ENCODE assay signal across 9 mouse cellular contexts in the genomic region with DNA sequence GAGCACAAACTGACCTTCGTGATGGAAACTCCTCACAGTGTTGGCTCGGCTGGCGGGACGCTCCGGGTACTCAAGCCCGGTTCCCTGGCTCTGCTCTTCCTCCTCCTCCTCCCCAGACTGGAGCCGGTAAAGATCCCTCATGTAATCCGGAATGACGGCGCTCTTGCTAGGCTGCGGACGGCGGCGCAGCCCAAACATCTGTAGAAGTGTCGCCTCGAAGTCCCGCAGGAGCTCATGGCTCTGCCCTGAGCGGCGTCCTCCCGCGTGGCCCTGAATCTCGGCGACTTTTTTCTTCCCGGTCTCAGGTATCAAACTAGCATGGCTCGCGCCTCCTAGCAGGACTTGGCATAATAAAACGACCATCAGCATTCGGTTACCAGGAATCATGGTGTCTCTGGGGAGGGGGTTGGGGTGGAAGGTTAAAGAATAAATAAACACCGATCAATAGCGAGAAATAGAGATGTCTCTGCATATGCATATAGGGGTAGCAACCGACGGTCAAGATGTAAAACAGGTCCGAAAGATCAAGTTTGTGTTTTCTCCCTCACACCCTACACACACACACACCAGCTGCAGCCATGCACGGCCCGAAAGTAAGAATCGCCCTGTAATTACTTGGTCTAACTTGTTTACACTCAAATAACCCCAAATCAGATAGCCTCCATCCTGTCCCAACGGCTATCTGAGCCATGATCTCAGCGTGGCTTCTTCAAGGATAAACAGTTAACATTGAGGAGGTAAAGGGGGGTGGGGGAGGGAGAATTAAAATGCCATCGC. TPM values are rescaled to one million over a fixed set of nuclear protein-coding genes. Genes with fewer than 3 reads are reported as not detected.
DNase-seq lines count a peak whose midpoint lies in the region; ATAC-seq and TF ChIP-seq lines count a peak whose summit lies in the region.
"Had no signal": no experiment of that assay in that cellular context is flagged by ENCODE, and none has a peak within 500 bp of the region (broad histone marks: within the 10 kb centered on the region; RNA-seq: fewer than 3 reads in every experiment).

No protein-coding gene starts in this region.

- no peaks in the 10 kb centered on the region for H3K9me3 ChIP-seq in heart, embryonic 15.5 days (replicated peaks)
- H3K9me3 ChIP-seq in limb, embryonic 11.5 days (ENCODE audit: control insufficient read depth, low read length), result no peaks in the 10 kb centered on the region
- no peaks in the 10 kb centered on the region for H3K9me3 ChIP-seq in neural tube, embryonic 13.5 days

- H3K4me3 ChIP-seq in spleen, adult 2 months (ENCODE audit: extremely low read depth, insufficient read depth, insufficient read length), result peak overlapping the region; percentile 35
- H3K4me3 ChIP-seq in heart, embryonic 15.5 days, result peak overlapping the region; percentile 70
- H3K4me3 ChIP-seq in limb, embryonic 11.5 days (ENCODE audit: low read depth, low read length), result peak overlapping the region; percentile 37
- peak overlapping the region; percentile 56 for H3K4me3 ChIP-seq in neural tube, embryonic 13.5 days

- WGBS in spleen, adult 2 months, result 5% methylated on average over 39 of the region's 39 CpGs
- WGBS in heart, embryonic 15.5 days, result under 1% methylated on average over 39 of the region's 39 CpGs
- under 1% methylated on average over 39 of the region's 39 CpGs for WGBS in limb, embryonic 11.5 days
- WGBS in neural tube, embryonic 13.5 days, result under 1% methylated on average over 39 of the region's 39 CpGs

- H3K4me2 ChIP-seq in heart, embryonic 15.5 days, result peak overlapping the region; percentile 82
- H3K4me2 ChIP-seq in limb, embryonic 11.5 days (ENCODE audit: low read depth, severe bottlenecking), result peak overlapping the region; percentile 82
- H3K4me2 ChIP-seq in neural tube, embryonic 13.5 days, result peak overlapping the region; percentile 85

- peaks cover 18% of the 10 kb centered on the region for H3K27me3 ChIP-seq in spleen, adult 2 months (ENCODE audit: control insufficient read depth, insufficient read depth, low read length)
- H3K27me3 ChIP-seq in heart, embryonic 15.5 days, result peaks cover 22% of the 10 kb centered on the region
- H3K27me3 ChIP-seq in limb, embryonic 11.5 days (ENCODE audit: control insufficient read depth, insufficient read depth, low read length), result peaks cover 3% of the 10 kb centered on the region; the same call in 1 of the 2 replicates
- H3K27me3 ChIP-seq in neural tube, embryonic 13.5 days, result peaks cover 95% of the 10 kb centered on the region

- peak overlapping the region; percentile 54 for H3K9ac ChIP-seq in heart, embryonic 15.5 days
- peak overlapping the region; percentile 64 for H3K9ac ChIP-seq in limb, embryonic 11.5 days (ENCODE audit: low read length)
- peak overlapping the region; percentile 60 for H3K9ac ChIP-seq in neural tube, embryonic 13.5 days

- H3K27ac ChIP-seq in spleen, adult 2 months (ENCODE audit: insufficient read depth, low read length), result no peak overlapping the region
- 0 out of 2 replicates have a peak overlapping the region, but pooled peaks have one; percentile 29 for H3K27ac ChIP-seq in heart, embryonic 15.5 days
- peak overlapping the region; percentile 90 for H3K27ac ChIP-seq in limb, embryonic 11.5 days (replicated peaks; ENCODE audit: low read depth, low read length)
- no peak overlapping the region for H3K27ac ChIP-seq in neural tube, embryonic 13.5 days (replicated peaks)

- H3K36me3 ChIP-seq in spleen, adult 2 months (ENCODE audit: control insufficient read depth, insufficient read depth, low read length), result no peaks in the 10 kb centered on the region
- peaks cover 4% of the 10 kb centered on the region; the same call in 1 of the 2 replicates for H3K36me3 ChIP-seq in heart, embryonic 15.5 days
- H3K36me3 ChIP-seq in limb, embryonic 11.5 days (ENCODE audit: control insufficient read depth, insufficient read depth, low read length), result peaks cover 2% of the 10 kb centered on the region; the same call in 1 of the 2 replicates
- no peaks in the 10 kb centered on the region for H3K36me3 ChIP-seq in neural tube, embryonic 13.5 days

- no peak for ATAC-seq in heart, embryonic 15.5 days (replicated peaks; ENCODE audit: insufficient number of reproducible peaks, insufficient read depth, low FRiP score, low read depth)
- ATAC-seq in limb, embryonic 11.5 days (ENCODE audit: insufficient number of reproducible peaks, low FRiP score, low TSS enrichment, low read depth), result no peak
- ATAC-seq in neural tube, embryonic 13.5 days (ENCODE audit: low read depth), result no peak
- ATAC-seq in erythroid progenitor cell, adult 5-6 weeks (replicated peaks; ENCODE audit: low FRiP score, poor library complexity, severe bottlenecking), result no peak

- no peak for TF ChIP-seq CTCF in spleen, adult 2 months (IDR thresholded peaks at IDR 0.05; ENCODE audit: extremely low read depth, insufficient read depth, insufficient read length, insufficient replicate concordance)

- no peak for TF ChIP-seq POLR2A in spleen, adult 2 months (IDR thresholded peaks at IDR 0.05; ENCODE audit: low read depth, low read length)

- H3K4me1 ChIP-seq in spleen, adult 2 months (ENCODE audit: control insufficient read depth, insufficient read depth, insufficient read length), result peaks cover 2% of the 10 kb centered on the region
- H3K4me1 ChIP-seq in heart, embryonic 15.5 days (replicated peaks), result peaks cover 47% of the 10 kb centered on the region
- peaks cover 20% of the 10 kb centered on the region for H3K4me1 ChIP-seq in limb, embryonic 11.5 days (ENCODE audit: control insufficient read depth, insufficient read depth, low read length)
- peaks cover 58% of the 10 kb centered on the region for H3K4me1 ChIP-seq in neural tube, embryonic 13.5 days (replicated peaks)

- DNase-seq in spleen, adult 2 months (ENCODE audit: low read depth in 1 of 2, low spot score in 2 of 2), result no peak
- DNase-seq in spleen, postnatal 10 days (ENCODE audit: low spot score in 2 of 2), result no peak
- DNase-seq in limb, embryonic 11.5 days (ENCODE audit: low spot score), result peak; percentile 71
- DNase-seq in layer of hippocampus, adult 8-10 months (ENCODE audit: low spot score in 2 of 2), result no peak
- DNase-seq in urinary bladder, postnatal 14 days (ENCODE audit: low spot score), result no peak

RNA-seq across cellular contexts. Expression of gene Bmp4, which starts 4.6 kb away (rescaled TPM):
- polyA plus RNA-seq in spleen, adult 2 months (2012; rRNA removed), result 22.6 and 28.4 TPM in 2 replicates
- 16.7 and 18.7 TPM in 2 replicates for polyA plus RNA-seq in heart, embryonic 15.5 days (2015; fragmentation: Nextera tagmentation; extraction: Ambion mirVana)
- 58.9 and 75.0 TPM in 2 replicates for polyA plus RNA-seq in limb, embryonic 11.5 days (2014; fragmentation: Nextera tagmentation; extraction: Ambion mirVana)
- polyA plus RNA-seq in neural tube, embryonic 13.5 days (2015; fragmentation: Nextera tagmentation; extraction: Ambion mirVana), result 7.3 and 8.4 TPM in 2 replicates
- total RNA-seq in layer of hippocampus, adult 8-10 months (2022), result 1 to 10 TPM; 2.9 to 4.2 (median 3.6) TPM
- not detected in 2 replicates for total RNA-seq in erythroid progenitor cell, adult 5-6 weeks (2015; ENCODE audit: low replicate concordance)
- 0.39 TPM in 1 of 2 replicates, not detected in the other for total RNA-seq in erythroid progenitor cell, adult 5-6 weeks (2017; ENCODE audit: low replicate concordance)

RNA-seq across cellular contexts. Expression of gene Gm15217, which starts 6.7 kb away (rescaled TPM):
- polyA plus RNA-seq in spleen, adult 2 months (2012; rRNA removed), result not detected in 2 replicates
- polyA plus RNA-seq in heart, embryonic 15.5 days (2015; fragmentation: Nextera tagmentation; extraction: Ambion mirVana), result not detected in 2 replicates
- polyA plus RNA-seq in limb, embryonic 11.5 days (2014; fragmentation: Nextera tagmentation; extraction: Ambion mirVana), result 0.50 TPM in 1 of 2 replicates, not detected in the other
- polyA plus RNA-seq in neural tube, embryonic 13.5 days (2015; fragmentation: Nextera tagmentation; extraction: Ambion mirVana), result not detected in 2 replicates
- total RNA-seq in layer of hippocampus, adult 8-10 months (2022), result not detected
- total RNA-seq in erythroid progenitor cell, adult 5-6 weeks (2015; ENCODE audit: low replicate concordance), result not detected in 2 replicates
- not detected in 2 replicates for total RNA-seq in erythroid progenitor cell, adult 5-6 weeks (2017; ENCODE audit: low replicate concordance)
- polyA plus RNA-seq: large intestine, adult 2 months had no signal

Comparison
In these comparisons a context has a peak if more than half of its experiments do, and no peak if none do; other contexts are left out.
1. H3K27ac ChIP-seq: peak in heart, embryonic 15.5 days (single experiment) and limb, embryonic 11.5 days (single experiment); none in spleen, adult 2 months (single experiment) and neural tube, embryonic 13.5 days (single experiment).
2. Peak in every context shown above with its lines, with median percentiles within 50 percentile points of each other: H3K4me3 ChIP-seq, H3K4me2 ChIP-seq and H3K9ac ChIP-seq.